Mouse (Mus musculus) granulocyte monocyte progenitor cell, adult 5-6 weeks (primary cell): ENCODE measurements at regions not wholly inside any gene's neighbourhood (a gene's known extent, or its start where the extent isn't known, plus 50 kb on each side); places are given as distances from the start of the nearest gene placed in this dataset.

Experiments
- ATAC-seq: replicated peaks from 2 replicates; pipeline ENCODE4 v1.8.0; 2016; ENCODE audit warnings: mild to moderate bottlenecking, moderate TSS enrichment, inconsistent platforms; ENCODE audit not compliant: poor library complexity, severe bottlenecking

DNA sequence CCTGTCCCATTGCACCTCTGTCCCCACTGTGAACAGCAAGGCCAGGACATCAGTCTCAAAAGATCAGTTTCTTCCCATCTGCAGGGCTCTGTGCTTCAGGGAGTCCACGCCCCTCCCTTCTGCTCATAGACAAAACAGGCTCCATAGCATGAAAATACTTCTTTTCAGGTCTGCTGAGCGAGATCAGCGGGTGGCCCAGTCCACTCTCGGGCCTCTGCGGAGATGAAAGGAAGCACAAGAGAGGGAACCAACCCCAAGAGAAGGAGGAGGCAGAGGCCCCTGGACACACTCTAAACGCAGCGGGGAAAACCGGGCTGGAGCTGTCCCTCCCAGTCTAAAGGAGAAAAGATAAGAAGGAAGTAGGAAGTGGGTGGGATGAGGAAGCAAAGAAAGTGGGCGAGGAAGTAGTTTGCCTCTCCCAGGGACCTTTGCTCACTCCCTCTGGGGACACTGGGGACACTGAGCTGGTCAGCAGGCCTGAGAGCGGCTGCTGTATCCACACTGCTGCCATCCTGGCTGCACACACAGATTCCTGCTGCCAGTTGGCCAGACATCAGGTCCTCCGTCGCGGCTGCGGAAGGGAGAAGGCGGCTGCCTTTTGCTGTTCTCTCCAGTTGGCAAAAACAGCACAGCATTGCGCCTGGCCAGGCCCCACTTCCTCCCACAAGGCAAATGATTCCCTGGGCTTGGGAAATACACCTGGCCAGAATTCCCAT is 143.5 kb downstream of the Rybp start:
- ATAC-seq = peak; percentile 68

DNA sequence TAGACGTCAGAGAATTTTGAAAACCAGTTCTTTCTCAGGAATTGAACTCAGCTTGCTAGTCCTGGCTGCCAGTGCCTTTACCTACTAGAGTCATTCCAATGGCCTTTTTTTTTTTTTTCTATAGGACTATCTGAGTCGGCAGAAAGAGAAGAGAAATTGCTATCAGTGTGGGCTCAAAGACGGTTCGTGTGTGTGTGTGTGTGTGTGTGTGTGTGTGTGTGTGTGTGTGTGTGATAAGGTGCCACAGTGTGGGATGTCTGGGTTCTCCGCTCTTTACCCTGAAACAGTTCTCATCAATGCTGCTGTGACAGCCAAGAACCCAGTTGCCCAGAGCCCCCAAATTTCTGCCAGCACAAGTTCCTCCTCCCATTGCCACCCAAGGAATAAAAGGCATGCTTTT is 146.1 kb downstream of the Rybp start:
- no peak for ATAC-seq

DNA sequence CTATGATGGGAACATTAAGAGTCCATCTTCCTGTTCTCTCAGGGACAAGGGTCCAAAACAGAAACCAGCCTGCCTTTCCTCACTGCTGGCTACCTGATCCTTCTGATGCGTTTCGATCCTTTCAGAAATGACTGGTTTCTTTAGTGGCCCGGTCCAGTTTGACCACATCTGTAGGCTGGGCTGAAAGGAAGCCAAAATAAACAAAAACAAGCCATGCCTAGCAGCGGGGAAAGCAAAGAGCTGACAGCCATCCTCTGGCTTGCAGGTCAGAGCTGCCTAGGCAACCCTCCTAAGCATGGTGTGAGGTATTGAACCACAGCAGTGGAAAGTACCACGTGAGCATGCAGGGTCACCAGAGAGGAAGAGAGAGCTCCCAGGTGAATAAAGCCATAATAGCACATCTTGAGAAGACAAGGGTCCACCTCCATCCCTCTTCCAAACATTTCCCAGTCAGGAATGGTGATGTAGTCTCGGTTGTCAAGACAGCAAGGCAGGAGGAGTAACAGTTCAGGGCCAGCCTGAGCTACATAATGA is 146.6 kb downstream of the Rybp start:
- no peak for ATAC-seq

DNA sequence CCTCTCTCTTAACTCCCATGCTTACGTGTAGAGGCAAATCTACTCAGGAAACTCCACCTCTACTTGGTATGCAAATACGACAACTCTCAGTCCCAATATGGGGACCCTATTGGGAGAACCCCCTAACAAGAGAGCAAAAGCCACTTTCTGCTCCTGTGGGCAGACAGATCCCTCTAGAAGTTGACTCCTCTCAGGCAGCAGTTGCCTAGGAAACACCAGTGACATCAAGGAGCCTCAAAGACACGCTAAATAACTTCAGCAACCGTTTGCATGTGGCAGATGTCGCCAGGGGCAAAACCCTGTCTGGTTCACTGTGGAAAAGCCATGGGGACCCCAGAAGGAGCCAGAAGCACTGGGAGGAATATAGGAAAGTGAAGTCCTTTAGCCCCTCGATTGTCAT is 147.5 kb downstream of the Rybp start:
- no peak for ATAC-seq

DNA sequence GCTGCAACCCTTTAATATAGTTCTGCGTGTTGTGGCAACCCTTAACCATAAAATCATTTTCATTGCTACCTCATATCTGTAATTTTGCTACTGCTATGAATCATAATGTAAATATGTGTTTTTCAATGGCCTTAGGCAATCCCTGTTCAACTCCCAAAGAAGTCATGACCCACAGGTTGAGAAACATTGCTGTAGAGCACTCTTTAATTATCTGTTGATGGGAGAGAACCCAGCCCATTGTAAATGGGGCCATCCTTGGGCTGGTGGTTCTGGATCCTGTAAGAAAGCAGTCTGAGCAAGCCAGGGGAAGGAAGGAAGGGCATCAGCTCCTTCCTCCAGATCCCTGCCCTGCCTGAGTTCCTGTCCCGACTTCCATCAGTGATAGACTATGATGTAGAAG is 148.6 kb downstream of the Rybp start:
- no peak for ATAC-seq

- ATAC-seq = no peak
Observed at GRCm38 (mm10) chr6:100135177-100135576, 152.1 kb downstream of the Rybp start.

DNA sequence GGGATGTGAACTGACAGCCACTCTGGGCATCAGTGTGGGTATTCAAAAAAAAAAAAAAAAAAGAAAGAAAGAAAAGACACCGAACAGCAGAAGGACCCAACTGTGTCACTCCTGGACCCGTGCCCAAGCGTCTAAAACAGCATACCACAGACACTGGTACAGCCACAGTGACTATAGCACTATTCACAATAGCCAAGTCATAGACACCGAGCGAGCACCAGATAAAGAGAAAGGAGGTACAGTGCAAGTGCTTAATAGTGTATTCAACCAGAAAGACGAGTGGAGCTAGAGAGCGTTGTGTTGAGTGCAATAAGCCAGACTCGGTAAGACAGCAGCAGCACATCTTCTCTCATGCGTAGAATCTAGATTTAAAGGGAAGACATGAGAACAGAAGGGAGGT is 153.3 kb downstream of the Rybp start:
- ATAC-seq = no peak

- ATAC-seq = no peak
Observed at GRCm38 (mm10) chr6:100132916-100133600, 154.2 kb downstream of the Rybp start.

DNA sequence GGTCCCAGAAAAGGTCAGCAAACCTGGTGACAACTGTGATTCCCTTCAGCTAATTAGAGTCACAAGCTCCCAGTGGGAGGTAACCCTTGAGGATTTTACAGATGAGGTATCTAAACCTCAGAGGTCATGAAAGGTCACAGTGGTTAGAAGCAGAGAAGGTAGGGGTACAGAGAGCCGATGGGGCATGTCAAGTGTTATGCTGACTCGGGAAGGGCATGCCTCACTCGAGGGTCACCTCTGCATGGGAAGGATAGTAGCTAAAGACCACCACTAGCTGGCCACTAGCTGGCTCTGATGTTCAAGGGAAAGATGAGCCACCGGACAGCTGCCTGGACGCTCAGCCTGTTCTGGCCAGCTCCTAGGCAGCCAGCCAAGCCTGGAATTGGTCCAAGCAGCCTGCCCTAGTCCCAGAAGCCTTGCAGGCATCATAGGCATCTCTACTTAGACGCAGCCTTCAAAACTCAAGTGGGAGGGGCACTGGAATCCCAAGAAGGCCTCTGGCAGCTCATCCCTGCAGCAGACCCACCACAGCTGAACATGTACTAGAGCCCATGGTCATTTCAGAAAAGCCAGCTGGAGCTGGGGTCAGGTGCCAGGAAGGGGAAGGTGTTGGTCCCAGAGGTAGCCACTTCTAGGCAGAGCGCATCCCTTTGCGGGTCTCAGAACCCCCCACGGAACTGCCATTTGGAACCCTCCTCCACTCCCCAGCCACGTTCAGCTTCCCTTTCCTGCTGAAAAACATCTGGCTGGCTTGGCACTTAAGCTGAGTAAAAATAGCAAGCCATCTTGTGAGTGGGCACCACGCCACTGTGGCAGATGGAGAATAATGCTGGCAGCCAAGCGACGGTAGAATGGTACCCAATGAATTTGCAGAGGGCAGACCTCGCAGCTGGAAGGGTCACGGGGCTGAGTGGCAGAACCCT is 159.8 kb downstream of the Rybp start:
- ATAC-seq = no peak

DNA sequence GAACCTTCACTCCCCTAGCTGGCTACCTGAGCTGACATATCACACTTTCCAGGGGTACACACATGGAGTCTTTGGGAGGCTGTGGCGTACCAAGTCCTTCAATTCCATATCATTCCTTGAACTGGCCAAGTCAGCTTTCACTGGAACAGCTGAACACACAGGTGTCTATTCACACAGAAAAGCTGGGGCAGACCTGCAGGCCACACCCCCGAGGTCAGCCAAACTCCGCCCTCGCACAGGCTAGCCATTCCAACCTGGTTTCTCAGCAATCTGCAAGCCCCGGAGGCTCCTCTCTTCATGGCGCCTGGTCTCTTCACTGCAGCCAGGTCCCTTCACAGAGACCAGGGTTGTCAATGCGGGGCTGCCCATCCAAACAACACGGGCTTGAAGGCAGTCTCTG is 160.5 kb downstream of the Rybp start:
- no peak for ATAC-seq

- no peak for ATAC-seq
Observed at GRCm38 (mm10) chr6:100126326-100126725, 161.0 kb downstream of the Rybp start.

- no peak; the same call in 1 of the 2 replicates for ATAC-seq
Observed at GRCm38 (mm10) chr6:100121240-100121639, 166.0 kb downstream of the Rybp start.

DNA sequence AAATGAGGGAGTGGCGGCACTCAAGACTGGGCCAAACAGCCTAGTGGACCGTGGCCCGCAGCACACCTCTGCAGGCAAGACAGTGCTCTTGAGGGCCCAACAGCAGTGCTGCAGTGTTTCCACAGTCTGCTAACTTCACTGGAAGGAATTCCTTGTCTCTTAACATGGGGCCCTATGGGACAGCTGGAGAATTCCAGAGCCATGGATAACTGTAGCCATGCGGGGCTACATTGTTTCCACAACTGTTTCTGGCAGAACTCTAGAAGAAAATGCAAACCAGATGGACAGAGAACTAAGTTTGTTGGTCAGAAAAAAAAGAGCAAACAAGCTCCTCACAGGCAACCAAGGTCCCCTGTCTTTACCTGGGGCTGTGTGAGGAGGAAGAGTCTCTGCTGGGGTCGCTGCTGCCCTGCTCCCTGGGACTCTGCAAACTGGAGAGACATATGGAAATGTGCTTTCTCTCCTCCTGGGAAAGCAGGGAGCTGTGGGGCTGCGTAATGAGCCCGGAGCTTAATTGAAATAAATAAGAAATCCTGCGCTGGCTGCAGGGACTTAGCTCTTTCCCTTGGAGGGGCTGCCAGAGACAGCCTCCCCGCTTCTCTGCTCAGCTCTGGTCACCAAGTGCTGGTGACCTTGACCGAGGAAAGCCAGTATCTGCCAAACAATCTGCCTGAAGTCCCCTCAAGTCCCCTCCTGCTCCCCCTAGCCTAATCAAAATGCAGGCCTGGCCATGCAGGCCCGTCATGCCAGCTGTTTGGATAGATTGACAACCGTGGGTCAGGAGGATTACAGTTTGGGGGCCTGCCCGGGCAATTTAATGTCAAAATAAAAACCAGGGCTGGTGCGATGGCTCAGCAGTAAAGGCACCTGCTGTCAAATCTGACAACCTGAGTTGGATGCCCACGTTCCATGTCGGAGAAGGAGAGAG is 167.0 kb downstream of the Rybp start:
- no peak for ATAC-seq

DNA sequence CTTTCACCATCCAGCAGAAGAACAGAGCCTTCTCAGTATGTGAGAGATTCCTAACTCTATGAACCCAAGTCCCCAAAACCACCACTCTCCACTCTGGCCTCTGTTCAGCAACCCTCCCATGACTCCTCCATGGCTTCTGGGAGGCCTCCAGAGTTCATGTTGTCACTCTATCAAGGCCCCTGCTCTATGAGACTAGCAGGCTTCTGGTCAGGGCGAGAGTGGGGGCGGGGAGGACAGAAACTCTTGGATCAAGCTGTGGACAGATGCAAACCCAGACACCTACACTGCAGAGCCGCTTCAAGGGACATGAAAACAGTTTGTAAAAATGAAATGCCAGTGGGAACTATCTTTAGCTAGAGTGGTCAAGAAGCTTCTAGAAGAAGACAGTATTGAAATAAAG is 170.2 kb downstream of the Rybp start:
- no peak for ATAC-seq

DNA sequence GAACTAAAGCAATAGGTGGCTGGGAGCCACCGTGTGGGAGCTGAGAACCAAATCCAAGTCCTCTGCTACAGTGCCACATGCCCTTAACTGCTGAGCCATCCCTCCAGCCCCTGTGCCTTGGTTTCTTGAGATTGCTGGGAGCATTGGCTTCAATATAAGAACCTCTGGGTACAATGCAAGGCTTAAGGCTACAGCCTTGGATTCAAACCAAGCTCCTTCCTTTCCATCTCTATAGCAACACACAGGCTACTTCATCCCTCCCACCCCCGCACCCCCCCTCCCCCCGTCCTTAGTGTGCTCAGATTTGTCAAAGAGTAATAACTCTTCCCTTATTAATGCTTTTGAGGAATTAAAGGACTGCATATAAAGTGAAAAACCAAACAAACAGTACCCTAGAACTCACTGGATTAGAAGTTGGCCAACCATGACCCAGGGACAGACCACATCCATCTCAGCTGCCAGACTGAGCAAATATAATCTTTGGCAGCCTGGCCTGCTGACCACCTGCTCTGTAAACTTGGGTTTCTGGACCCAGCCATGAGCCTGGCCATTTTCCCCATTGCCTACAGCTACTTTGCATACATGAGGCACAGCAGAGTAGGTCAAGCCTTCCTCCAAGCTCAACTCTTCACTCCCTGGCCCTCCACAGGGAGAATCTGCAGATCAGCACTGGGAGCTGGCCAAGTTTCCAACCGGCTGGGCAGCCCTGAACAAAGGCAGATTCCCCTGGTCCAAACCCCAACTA is 173.7 kb downstream of the Rybp start:
- no peak for ATAC-seq

DNA sequence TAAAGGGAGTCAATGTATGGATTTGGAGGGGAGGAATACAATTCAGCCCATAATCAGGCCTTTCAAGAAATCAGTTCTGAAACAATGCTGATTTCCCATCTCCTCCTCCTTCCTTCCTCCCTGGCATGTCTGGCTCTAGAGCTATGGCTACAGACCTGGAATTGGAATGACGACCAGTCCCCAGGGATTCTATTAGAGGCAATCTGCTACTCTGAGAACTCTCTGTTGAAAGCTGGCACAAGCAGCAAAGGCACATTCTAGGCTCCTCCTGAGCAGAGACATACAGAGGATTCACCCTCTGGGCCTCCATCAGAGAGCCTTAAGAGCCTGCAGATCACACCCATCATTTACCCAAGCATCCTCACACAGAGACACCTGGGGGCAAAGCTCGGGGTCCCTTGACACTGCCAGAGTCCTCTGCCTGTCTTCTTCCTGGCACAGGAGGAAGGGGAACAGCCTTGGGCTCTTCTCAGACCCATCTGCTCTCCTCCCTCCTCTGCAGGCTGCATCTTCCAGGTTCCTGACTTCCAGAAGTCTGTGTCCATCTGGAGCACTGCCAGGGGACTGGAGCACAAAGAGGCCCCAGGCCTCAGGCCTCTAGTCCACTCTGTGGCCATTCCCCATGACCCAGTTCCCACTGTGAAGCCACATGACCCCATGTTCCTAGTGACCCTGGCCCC is 176.2 kb downstream of the Rybp start:
- no peak for ATAC-seq

DNA sequence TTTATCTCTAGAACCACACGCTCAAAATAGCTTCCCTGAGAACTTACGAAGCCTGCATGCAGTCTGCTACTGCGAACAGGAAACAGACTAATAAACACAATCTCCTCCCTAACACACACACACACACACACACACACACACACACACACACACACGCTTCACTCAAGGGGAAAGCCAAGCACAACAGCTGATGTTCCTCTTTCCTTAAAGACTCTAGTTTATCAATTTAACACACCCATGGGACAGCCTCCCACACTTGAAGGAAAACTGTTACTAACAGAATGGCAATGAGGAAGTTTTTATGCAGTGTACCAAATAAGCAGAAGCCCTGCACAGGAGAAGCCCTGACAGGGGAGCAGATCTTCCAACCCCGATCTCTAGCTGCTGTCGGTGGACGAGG is 177.3 kb downstream of the Rybp start:
- peak; percentile 84 for ATAC-seq

DNA sequence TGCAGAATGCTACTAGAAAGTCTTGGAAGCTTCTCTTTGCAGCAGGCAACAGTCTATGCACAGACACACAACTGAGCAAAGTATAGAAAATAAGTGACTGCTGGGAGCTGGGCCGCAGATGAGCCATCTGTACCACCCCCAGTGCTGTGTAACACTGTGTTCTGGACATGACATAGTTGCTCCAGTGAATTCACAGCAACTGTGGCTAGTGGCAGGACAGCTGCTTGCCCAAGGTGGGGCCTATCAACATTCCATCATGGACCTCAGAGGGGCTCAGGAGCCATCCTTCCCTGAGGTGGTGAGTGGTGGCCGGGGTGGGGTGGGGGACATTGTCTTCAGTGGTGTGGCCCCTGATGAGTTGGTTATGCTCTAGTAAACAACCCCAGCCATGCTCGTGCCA is 177.9 kb downstream of the Rybp start:
- no peak for ATAC-seq

- no peak for ATAC-seq
Observed at GRCm38 (mm10) chr6:100107508-100107907, 179.8 kb downstream of the Rybp start.
